Mouse (Mus musculus) heart, postnatal 36 days (tissue): Measurements from ENCODE around the gene Xbp1. TPM values are rescaled to one million over a fixed set of nuclear protein-coding genes. Genes with fewer than 3 reads are reported as not detected.
"Not testable (repeated sequence)": the region's sequence is repeated elsewhere in the genome, so short reads cannot be mapped to it uniquely, and the experiment has no call there.

Source experiments
- DNase-seq, 2 experiments: peaks; one replicate each; pipeline ENCODE4 v3.0.0; 2021 to 2022
- intact Hi-C: fragments of 180-260 bp; cut with DNase I; formaldehyde crosslinking; loops from one replicate; pipeline ENCODE4 v1.15.1; 2025
- total RNA-seq, 2 experiments: library from RNA; stranded (reverse); gene quantifications; 2 replicates each; pipeline ENCODE4 v1.2.3; 2021

The Xbp1 gene
- total RNA-seq, 2 experiments from 2014 or later = 59.2 to 65.2 TPM

DNA sequence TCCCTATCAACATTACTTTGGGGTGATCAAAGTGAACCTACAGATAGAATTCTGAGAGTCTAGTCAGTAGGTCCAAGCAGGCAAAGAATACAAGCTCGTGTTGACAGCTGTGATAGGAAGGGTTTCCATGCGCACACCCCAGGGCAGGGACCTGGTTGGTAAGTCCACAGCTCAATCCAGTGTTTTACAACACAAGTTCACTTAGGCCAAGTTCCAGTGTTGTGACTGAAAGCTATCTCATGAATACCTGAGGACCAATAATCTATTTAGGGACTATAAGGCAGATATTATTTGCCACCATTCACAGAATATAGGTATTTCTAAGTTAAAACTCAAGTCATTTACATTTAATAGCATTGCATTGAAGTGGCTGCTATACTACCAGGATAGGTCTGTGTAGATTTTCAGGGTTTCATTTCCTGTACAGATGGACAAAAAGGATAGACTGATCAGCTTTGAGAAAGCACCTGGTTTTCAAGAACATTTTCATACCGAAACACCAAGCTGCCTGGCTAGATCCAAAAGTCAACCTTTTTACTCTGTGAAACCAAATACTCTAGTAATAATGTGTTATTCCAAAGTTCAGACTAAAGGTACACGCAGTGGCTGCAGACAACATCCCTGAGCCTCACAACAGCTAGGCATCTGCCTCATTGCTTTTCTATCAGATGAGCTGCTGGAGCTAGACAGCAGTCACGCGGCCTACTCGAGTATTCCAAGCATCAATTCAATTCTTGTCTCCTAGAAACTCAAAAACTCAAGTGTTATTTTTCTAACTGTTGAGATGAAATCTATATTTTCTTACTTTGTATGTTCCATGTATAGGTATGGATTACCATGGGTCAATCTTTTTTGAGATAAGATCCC lies 6.3 kb downstream of the Xbp1 start:
- intact Hi-C loops = no loop called here
- DNase-seq = no peak

DNA sequence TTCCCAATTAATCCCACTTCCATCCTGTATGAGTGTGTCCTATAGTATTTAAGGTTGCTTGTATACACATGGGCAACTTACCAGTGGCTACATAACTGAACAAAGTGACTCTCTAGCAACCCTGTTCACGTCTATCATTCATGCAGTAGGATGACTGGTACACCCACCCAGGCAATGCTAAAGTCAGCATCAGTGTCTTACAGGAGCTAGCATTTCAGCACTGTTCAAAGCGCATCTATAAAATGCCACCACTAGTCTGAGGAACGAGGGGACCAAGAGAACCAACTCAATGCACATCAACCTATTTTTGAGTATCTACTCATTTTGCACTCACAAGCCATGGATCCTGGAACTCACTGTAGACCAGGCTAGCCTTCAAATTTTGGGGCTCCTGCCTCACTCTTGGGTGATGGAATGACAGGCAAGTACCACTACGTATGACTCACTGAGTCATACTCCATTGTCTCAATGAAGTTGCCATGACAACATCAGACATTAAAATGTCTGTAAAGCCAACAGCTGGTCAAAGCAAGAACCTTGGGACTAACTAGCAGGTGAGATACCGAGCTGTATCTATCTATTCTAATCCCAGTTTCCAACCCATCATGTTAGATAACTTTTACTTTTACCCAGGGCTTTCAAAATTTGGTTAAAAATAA lies 7.5 kb downstream of the Xbp1 start:
- intact Hi-C loops = no loop called here
- no peak for DNase-seq

DNA sequence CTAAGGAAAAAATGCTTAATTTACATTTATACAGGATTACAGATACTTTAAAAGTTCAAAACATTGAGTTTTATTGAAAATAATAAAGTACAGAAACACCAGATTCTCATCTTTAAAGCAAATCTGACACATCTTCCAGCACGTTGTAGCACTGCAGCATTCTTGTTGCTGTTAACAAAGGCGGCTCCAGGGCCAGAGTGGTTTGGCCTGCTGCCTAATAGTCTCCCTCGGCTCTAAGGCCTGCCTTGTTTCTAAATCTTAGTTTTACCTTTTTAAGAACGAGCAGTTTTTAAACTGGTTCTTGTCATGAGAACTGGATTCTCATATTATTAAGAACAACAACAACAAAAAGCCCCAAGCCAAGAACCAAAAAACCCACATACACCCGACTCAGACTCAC lies 8.4 kb downstream of the Xbp1 start:
- intact Hi-C loops = no loop called here
- no peak for DNase-seq

DNA sequence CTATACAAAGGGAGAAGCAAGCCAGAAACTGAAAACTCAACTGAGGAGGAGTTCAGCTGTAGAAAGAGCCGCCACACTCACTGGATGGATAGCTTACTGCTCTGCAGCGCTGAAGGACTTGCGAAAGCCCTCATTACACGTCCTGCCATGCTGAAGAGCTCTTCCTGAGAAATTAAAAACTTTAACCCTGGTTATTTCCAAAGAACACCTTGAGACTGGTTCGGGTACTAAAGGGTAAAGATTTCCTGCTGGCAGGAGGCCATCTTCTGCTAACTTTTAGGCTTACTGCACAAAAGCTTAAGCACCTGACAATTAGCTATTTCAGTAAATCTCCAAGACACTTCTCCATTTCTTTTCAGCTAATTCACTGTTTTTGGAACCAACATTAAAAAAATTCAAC lies 9.7 kb downstream of the Xbp1 start:
- intact Hi-C loops = no loop called here
- DNase-seq = no peak

DNA sequence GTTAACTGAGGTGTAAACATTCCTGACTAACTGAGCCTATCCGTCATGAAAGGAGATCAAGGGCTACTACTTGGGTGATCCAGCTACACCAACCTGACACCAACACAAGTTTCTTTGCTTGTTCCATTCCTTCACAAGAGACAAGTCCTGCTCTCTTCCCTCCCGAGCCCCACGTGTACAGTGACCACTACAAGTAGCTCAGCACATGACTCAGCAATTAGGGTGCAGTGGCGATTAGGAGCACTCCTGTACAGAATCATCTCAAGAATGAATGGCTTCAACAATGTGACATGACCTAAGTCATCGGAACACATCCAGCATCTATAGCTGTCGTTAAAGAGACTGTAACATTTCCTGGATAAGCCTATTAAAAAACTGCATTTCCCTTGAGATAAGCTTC lies 10.3 kb downstream of the Xbp1 start:
- no peak for DNase-seq
- intact Hi-C loops = no loop called here

DNA sequence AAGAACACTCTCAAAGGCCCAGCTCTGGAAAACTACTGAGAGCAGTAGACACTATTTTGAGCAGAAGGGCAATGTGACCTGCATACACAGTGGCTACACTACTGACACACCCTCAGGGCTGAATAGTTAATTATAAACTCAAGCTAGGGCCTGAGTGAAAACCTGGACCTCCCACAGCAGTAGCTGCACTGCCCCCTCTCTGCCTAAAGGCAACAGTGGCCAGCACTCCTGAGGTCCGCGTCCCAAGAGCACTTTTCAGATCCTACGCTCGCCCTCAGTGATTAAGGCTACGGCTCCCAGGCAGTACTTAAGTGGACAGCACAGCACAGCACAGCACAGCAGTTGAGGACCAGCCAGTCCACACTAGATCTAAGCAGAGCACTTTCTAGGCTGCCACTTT lies 12.6 kb downstream of the Xbp1 start:
- intact Hi-C loops = no loop called here
- no peak for DNase-seq

DNA sequence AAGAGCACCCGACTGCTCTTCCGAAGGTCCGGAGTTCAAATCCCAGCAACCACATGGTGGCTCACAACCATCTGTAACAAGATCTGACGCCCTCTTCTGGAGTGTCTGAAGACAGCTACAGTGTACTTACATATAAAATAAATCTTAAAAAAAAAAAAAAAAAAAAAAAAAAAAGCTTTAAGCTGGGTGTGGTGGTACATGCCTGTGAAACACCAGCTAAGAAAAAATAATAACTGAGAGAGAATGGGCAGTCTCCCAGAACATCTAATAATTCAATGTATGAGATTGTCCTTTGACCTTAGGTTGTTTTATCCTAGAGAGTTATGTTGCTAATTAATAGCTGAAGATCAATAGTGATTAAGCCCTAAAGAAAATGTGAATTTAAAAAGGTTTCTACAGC lies 17.0 kb downstream of the Xbp1 start:
- intact Hi-C loops, DNase-seq: not testable (repeated sequence)

DNA sequence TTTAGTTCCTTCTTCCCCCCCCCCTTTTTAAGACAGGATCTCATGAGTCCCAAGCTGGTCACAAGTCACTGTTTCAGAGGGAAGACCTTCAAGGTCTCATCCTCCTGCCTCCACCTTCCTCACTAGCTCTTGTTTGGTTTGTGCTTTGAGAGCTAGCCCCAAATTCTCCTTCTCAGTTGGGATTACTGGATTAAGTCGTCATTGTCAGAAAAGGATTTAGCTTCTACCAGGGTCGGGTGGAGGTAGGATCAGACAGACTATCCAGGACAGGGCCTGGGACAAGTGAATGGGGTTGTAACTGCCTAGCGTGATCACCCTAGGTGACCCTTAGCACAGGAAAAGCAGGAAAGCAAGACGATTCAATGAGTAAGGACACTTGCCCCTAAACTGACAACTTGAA lies 19.9 kb downstream of the Xbp1 start:
- DNase-seq = no peak
- intact Hi-C loops = no loop called here

DNA sequence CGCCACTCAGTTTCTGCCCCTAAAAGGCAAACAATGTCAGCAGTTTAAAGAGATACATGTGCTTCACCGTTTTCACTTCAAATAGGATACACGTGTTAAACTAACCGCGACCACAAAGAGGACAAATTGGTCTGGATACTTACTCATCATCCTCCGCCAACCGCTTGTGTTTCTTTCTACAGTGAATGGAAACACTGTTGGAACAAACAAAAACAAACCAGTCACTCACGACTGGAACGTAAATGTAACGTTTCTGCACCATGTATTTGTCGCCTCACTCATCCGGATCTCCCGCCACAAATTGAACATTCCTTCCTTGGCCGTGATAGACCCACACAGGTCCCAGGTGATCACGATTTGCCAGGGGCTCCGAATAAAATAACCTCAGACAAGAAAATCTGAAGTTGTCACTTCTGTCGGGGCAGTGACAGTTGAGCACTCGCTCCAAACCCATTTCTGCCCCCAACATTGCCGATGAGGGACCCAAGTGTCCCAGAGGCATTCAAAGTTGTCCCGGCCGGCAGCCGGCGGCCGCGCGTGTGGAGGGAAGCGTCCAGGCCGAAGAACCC lies 20.9 kb downstream of the Xbp1 start:
- no peak for DNase-seq
- intact Hi-C loops = no loop called here

DNA sequence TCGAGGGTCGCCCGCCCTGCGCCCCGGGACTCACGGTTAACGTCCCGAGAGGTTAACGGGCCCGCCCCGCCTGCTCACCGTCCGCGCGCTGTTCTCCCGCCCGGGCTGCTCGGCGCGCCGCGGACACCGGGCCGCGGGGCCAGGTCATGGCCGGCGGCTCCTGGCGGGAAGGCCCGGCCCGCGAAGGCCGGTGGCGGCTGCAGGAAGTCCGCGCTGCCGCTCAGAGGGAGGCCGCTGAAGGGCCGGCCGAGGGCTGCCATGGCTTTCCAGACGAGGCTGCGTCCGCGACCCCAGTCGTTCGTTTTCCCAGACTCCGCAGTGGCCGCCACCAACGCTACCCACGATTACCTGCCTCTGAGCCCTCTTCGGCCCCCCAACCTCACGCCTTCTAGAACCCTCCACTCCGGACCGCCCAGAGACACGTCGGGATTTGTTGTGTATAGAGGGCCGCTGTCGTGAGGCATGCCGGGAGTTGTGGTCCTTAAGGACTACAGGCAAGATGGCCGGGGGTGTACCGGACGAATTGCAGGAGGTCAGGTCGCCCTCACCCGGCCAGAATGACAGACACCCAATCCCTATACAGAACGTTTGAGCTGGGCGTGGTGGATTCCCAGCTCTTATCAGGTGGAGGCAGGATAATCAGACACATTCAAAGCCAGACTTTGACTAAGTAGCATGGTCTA lies 21.5 kb downstream of the Xbp1 start, which contains the start of gene Ccdc117:
Gene Ccdc117, minus strand, starts transcription at position 389 of the 683 bp plus-strand sequence.
- intact Hi-C loops = no loop called here
- peak; percentile 88 to 89 for DNase-seq

DNA sequence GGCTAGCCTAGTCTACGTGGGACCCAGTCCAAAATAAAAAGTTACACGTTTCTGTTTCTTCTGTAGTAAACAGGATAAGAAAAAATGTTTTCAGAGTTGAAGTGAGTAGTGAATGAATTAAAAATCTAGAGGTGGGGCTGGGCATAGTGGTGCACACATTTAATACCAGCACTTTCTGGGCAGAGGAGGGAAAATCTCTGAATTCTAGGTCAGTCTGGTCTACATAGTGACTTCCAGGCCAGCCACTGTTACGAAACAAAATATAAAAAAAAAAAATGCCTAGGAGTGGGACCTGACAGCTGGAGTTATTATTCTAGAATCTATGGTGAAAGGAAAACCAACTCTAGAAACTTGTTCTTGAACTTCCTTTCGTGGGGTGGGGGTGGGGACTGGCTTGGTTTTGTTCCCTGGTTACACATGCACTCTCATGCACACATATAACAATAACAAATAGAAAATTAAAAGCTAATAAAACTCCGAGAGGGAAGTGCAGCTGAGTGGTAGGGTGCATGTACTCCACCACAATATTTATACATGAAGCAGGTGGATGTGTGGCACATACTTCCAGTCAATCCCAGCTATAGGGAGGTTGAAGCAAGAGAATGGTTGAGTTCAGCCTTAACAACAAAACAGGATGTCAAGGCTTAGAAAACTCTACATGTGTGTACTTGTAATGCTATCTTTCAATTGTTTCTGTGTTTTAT lies 22.2 kb downstream of the Xbp1 start:
- DNase-seq = no peak
- intact Hi-C loops = no loop called here

DNA sequence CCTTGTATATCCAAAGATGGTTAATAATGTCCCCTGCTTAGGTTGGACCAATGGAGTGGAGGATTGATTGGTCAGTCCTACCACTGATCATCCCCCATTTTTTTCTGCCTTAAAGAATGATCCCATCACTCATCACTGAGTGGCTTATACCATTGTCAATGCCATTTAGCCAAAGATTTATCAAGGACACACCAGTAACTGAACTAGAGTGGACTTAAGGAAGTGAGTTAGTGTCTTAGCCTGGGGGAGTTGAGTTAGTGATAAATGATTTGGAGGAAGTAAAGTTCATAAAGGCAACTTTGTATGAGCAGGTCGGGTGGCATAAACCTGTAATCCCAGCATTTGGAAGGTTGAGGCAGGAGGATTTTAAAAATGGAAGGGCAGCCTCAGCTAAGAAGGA lies 22.8 kb downstream of the Xbp1 start:
- no peak for DNase-seq
- intact Hi-C loops = no loop called here

DNA sequence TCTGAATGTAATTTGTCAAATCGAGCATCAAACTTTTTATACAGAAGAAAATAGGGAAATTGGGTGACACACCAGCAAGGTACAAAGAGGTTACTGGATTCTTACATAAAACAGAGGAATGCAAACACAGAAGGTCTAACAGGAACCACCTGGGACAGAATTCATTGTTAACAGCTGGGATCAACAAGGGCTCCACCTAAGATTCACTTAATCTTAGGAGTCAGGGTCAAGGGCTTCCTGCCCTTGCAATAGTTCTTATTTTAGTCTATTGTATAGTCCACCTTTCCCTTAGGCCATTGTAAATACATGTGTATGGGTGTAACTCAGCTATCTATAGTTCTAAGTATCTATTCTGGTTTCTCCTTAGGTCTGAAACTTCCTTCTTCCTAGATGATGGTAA lies 24.2 kb downstream of the Xbp1 start:
- DNase-seq, intact Hi-C loops: not testable (repeated sequence)

DNA sequence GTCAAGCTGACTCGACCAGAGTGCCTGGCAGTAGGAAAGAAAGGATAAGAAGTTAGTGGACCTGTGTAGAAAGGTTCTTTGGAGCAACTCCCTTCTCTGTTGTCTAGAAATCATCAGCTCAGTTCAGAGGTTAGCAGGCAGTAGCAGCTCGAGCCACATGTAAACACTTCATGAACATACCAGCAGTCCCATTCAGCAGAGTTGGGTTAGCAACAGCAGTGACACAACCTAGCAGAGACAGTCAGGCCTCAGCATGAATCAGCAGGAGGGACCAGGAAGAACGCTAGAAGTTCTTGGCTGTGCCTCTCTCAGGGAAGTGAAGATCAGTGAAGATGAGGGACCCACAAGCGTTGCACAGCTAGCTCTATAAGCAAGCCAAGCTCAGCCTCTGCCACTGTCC lies 25.0 kb downstream of the Xbp1 start:
- intact Hi-C loops = no loop called here
- no peak for DNase-seq

DNA sequence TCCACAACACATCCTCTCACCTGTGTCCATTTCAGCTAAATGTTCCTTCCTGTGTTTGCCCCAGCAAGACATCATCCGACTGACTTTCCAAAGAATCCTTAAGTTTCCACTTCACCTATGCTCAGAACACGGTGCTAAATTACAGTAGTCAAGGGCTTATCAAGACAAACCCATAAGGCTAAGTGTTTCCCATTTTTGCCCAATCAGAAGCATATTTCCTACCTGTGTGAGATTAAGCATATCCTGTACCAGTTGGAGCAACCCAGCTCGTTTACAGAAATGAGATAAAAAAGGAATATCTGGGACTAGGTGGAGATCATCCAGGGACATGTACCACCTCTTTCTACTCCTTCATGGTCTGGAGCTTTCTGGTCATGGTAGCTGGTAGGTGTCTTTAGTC lies 26.2 kb downstream of the Xbp1 start:
- no peak for DNase-seq
- intact Hi-C loops = no loop called here

DNA sequence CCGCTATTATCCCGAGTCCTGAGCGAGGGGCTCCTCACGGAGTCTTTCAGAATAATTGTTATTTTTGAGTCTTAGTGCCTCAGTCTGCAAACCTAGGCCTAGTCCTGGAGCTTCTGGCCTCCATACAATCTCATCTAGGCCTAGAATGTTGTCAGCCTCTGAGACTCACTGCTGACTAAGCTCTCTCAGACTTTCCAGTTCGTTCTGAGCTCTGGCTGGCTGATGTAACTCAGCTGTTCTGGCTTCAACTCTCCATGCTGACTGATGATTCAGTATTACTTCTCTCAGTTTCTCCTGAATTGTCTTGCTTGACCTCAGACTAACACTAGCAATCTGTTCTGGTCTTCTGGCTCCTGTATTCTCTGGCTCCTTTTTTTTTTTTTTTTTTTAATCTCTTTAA lies 31.0 kb downstream of the Xbp1 start:
- DNase-seq = no peak
- intact Hi-C loops = no loop called here

DNA sequence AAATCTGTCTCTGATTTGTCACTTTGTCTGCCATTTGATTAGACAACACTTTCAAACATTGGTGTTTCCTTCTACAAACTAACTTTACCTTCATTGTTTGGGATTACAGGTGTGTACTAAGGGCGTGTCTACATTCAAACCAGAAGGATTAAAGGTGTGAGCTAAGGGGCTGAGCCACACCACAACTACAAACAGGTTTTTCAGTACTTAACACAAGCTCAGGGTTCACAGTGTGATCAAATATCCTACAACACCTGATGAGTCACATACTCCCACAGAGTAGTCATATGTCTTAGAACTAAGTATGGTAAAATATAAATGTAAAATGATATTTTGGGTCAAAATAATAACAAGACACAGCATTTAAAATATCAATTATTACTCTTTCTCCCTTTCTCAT lies 31.5 kb downstream of the Xbp1 start:
- DNase-seq = no peak
- intact Hi-C loops = no loop called here

DNA sequence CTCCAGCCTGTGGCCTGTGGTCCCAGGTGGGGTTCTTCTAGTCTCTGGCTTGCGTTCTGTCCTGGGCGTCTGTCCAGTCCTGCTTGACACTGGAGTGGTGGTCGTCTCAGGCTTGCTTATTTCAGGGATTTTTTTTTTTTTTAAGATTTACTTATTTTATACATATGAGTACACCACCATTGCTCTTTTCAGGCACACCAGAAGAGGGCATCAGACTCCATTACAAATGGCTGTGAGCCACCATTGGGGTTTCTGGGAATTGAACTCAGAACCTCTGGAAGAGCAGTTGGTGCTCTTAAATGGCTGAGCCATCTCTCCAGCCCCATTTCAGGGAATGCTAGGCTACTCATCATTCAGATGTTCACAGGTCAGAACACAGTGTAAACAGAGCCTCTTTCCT lies 39.8 kb downstream of the Xbp1 start:
- DNase-seq = no peak
- intact Hi-C loops = no loop called here

DNA sequence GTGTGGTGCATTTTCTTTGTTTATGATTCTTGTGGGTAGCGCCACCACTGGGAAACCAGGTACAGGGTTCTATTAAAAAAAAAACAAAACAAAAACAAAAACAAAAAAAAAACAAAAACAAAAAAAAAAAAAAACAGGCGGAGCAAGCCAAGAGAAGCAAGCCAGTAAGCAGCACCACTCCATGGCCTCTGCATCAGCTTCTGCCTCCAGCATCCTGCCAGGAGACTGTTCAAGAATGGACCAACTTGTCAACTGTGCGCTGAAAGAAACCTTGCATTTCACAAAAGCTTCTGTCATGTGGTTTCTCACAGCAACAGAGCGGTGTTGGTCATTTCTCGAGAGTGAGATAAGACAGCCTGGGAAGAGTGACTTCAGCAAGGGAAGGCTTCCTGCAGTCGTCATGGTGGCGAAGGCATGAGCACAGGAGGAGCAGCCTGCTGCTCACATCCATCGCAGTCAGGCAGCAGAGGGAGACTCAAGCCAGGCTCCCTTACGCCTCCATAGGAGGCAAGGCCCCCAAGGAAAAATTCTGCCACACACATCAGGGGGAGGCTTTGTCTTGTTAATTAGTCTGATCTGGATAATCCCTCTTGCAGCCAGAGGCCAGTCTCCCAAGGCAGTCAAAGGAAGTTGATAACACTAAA lies 42.3 kb downstream of the Xbp1 start:
- no peak for DNase-seq
- intact Hi-C loops = no loop called here

DNA sequence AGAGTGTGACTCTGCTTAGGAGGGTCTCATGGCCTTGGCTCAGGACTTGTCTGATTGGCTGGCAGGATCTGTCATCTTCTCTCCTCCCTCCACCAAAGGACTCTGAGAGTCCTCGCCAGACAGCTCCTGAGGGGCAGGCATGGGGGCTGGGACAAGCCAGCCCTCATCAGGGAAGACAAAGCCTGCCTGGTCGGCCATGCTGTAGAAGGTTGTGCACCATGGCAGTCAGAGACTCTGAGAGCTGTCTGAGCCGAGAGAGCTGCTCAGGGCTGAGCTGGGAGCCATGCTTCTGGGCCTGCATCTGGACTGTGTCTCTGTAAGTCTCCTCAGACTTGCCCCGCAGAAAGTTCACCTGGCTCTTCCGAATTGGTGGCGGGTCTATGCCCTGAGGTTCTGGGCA lies 43.4 kb downstream of the Xbp1 start:
- intact Hi-C loops = no loop called here
- DNase-seq = no peak
